Mouse (Mus musculus): Measurements from ENCODE around the gene Cysltr1. TPM values are rescaled to one million over a fixed set of nuclear protein-coding genes. Genes with fewer than 3 reads are reported as not detected.
A peak's percentile ranks its signal among the peaks of the same experiment; 100 is the strongest.

Cysltr1 gene
- polyA plus RNA-seq (2015; fragmentation: Nextera tagmentation; extraction: Ambion mirVana): 3.3 and 5.6 TPM in 2 replicates

GRCm38 (mm10) chrX:106603386-106603785, at the start of gene Cysltr1:
TSS of gene Cysltr1 (minus strand) at chrX:106603679.
- peak; percentile 63 for ATAC-seq
- Histone ChIP-seq H3K4me1 (ENCODE audit: control insufficient read depth, insufficient read depth, low read length) (no peaks in the 10 kb centered on the region), H3K4me2 (ENCODE audit: low read depth, low read length) (peak within 1 kb of the TSS; percentile 13), H3K9ac (ENCODE audit: low read depth, low read length) (no peak within 1 kb of the TSS), H3K36me3 (ENCODE audit: control insufficient read depth, insufficient read depth, low read length) (no peaks in the 10 kb centered on the region), H3K27ac (ENCODE audit: low read length) (peak within 1 kb of the TSS; percentile 31; the same call in 1 of the 2 replicates), H3K4me3 (ENCODE audit: low read length) (peak within 1 kb of the TSS; percentile 24), H3K9me3 (ENCODE audit: control insufficient read depth, low read length) (no peaks in the 10 kb centered on the region), H3K27me3 (replicated peaks; ENCODE audit: control insufficient read depth, insufficient read depth, low read length) (no peaks in the 10 kb centered on the region)
- 26% methylated on average over 6 of the region's 6 CpGs for WGBS

DNA sequence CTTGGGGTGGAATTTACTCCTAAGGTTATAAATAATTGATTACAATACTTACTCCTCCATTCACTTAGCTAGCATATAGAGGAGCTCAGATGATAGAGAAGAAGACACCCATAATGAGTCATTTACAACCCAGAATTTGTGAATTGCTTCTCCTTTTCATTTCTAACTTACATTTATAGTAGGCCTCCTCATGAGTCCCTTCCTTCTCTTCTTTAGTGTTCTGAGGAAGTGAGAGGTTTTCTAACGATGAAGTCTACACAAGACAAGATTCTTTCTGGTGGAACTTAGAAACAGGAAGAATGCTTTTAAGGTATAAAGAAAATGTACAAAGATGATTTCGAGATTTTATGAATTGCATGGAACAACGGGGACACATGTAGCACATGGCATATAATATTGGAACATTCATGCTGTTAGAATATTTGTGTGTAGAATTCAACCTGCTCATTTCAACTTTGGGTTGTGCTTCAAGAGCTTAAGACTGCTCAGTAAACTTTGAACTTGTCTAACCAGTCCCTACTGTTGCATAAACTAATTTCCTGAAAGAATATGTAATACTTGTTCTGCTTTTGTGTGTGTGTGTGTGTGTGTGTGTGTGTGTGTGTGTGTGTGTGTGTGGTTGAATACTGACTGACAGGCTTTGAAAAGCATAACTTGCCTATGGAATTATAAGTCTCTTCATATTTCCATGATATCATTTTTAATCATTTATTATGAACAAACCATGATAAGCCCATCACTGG, 31.5 kb upstream of the Cysltr1 start:
- H3K4me3 ChIP-seq (ENCODE audit: low read length): no peak overlapping the region
- no peaks in the 10 kb centered on the region for H3K27me3 ChIP-seq (replicated peaks; ENCODE audit: control insufficient read depth, insufficient read depth, low read length)
- no peak overlapping the region for H3K9ac ChIP-seq (ENCODE audit: low read depth, low read length)
- H3K4me2 ChIP-seq (ENCODE audit: low read depth, low read length): no peak overlapping the region
- WGBS: 80% methylated on average over 3 of the region's 3 CpGs
- no peaks in the 10 kb centered on the region for H3K36me3 ChIP-seq (ENCODE audit: control insufficient read depth, insufficient read depth, low read length)
- ATAC-seq: no peak
- no peaks in the 10 kb centered on the region for H3K4me1 ChIP-seq (ENCODE audit: control insufficient read depth, insufficient read depth, low read length)
- no peak overlapping the region for H3K27ac ChIP-seq (ENCODE audit: low read length)
- H3K9me3 ChIP-seq (ENCODE audit: control insufficient read depth, low read length): no peaks in the 10 kb centered on the region

DNA sequence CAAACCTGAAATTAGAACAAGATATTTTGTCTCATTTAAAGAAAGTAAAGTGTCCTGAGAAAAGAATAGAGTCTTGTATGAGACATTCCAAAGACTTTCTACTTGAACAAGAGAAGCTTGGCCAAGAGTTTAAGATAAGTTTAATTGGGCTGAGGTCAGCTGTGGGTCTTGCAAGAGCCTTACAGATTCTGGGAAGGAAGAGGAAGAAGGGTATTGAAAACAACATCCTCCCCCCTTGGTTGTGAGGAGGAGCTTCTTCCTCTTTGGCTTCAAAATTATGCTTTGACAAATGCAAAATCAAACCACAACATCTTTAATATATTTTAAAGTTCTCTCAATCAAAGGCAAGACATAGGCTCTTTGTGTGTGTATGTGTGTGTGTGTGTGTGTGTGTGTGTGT, 30.1 kb upstream of the Cysltr1 start:
- Histone ChIP-seq H3K27ac (ENCODE audit: low read length) (no peak overlapping the region), H3K9me3 (ENCODE audit: control insufficient read depth, low read length) (no peaks in the 10 kb centered on the region), H3K9ac (ENCODE audit: low read depth, low read length) (no peak overlapping the region), H3K4me2 (ENCODE audit: low read depth, low read length) (no peak overlapping the region), H3K27me3 (replicated peaks; ENCODE audit: control insufficient read depth, insufficient read depth, low read length) (no peaks in the 10 kb centered on the region), H3K4me3 (ENCODE audit: low read length) (no peak overlapping the region), H3K4me1 (ENCODE audit: control insufficient read depth, insufficient read depth, low read length) (no peaks in the 10 kb centered on the region), H3K36me3 (ENCODE audit: control insufficient read depth, insufficient read depth, low read length) (no peaks in the 10 kb centered on the region)
- ATAC-seq: no peak

- H3K4me3 ChIP-seq (ENCODE audit: low read length): no peak overlapping the region
- no peak for ATAC-seq
- no peaks in the 10 kb centered on the region for H3K27me3 ChIP-seq (replicated peaks; ENCODE audit: control insufficient read depth, insufficient read depth, low read length)
- H3K27ac ChIP-seq (ENCODE audit: low read length): no peak overlapping the region
- 75% methylated on average over 1 of the region's 1 CpGs for WGBS
- no peak overlapping the region for H3K9ac ChIP-seq (ENCODE audit: low read depth, low read length)
- no peaks in the 10 kb centered on the region for H3K4me1 ChIP-seq (ENCODE audit: control insufficient read depth, insufficient read depth, low read length)
- H3K36me3 ChIP-seq (ENCODE audit: control insufficient read depth, insufficient read depth, low read length): no peaks in the 10 kb centered on the region
- no peak overlapping the region for H3K4me2 ChIP-seq (ENCODE audit: low read depth, low read length)
- H3K9me3 ChIP-seq (ENCODE audit: control insufficient read depth, low read length): no peaks in the 10 kb centered on the region
Measured at GRCm38 (mm10) chrX:106628514-106628913, 25.0 kb upstream of the Cysltr1 start.

GRCm38 (mm10) chrX:106623667-106624066, 20.2 kb upstream of the Cysltr1 start:
- H3K36me3 ChIP-seq (ENCODE audit: control insufficient read depth, insufficient read depth, low read length): no peaks in the 10 kb centered on the region
- H3K9ac ChIP-seq (ENCODE audit: low read depth, low read length): no peak overlapping the region
- H3K4me2 ChIP-seq (ENCODE audit: low read depth, low read length): no peak overlapping the region
- no peak overlapping the region for H3K4me3 ChIP-seq (ENCODE audit: low read length)
- no peak overlapping the region for H3K27ac ChIP-seq (ENCODE audit: low read length)
- H3K9me3 ChIP-seq (ENCODE audit: control insufficient read depth, low read length): no peaks in the 10 kb centered on the region
- ATAC-seq: no peak
- H3K4me1 ChIP-seq (ENCODE audit: control insufficient read depth, insufficient read depth, low read length): no peaks in the 10 kb centered on the region
- no peaks in the 10 kb centered on the region for H3K27me3 ChIP-seq (replicated peaks; ENCODE audit: control insufficient read depth, insufficient read depth, low read length)
- WGBS: 40% methylated on average over 3 of the region's 3 CpGs

DNA sequence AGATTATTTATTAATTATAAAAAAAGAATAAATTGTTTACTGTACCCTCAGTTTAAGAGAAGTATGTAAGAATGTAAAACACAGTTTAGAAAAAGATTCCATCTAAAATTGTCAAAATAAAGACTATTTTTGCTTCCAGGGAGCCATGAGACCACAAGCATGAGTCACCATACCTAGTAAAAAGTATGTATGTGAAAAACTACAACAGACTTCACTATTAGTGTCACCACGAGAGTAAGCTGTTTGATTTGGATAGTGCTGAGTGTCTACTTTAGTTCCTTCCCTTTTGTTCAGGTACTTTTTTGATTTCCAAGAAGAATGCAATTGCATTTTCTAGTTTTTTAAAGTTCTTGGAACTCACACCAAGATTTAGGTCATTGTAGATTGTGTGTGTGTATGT, 19.0 kb upstream of the Cysltr1 start:
- ATAC-seq: no peak
- H3K27me3 ChIP-seq (replicated peaks; ENCODE audit: control insufficient read depth, insufficient read depth, low read length): no peaks in the 10 kb centered on the region
- no peak overlapping the region for H3K9ac ChIP-seq (ENCODE audit: low read depth, low read length)
- H3K36me3 ChIP-seq (ENCODE audit: control insufficient read depth, insufficient read depth, low read length): no peaks in the 10 kb centered on the region
- no peak overlapping the region for H3K27ac ChIP-seq (ENCODE audit: low read length)
- H3K4me3 ChIP-seq (ENCODE audit: low read length): no peak overlapping the region
- WGBS: 79% methylated on average over 1 of the region's 1 CpGs
- no peak overlapping the region for H3K4me2 ChIP-seq (ENCODE audit: low read depth, low read length)
- H3K4me1 ChIP-seq (ENCODE audit: control insufficient read depth, insufficient read depth, low read length): no peaks in the 10 kb centered on the region
- no peaks in the 10 kb centered on the region for H3K9me3 ChIP-seq (ENCODE audit: control insufficient read depth, low read length)

DNA sequence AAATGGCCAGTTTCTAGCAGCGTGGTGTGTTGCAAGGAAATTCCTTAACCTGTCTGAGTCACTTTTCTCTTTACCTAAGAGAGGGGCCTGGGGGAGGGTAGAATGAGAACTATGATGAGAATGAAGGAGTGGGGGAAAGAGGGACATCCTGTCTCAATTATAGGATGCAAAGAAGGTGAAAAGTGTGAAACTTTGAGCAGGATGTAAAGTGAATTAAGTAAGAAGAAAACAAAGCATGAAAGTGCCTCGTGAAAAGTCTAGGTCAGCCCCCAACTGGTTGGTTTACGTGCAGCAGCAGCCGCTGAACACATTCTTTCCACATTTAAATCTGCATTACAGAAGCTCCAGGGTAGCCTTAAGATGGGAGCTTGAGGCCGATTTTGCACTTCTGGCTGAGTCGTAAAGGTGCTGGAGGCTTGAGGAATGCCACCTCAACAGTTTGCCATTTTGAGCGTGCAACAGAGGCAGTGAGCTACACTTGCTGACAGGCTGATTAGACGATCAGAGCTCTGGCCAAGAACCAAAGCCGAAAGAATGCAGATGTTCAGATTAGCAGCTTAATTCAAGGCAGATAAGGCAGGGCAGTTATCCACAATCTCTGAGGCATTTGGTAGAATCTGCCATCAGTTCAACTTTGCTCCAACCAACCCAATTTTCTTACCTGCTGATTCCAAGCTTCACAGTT, 763 bp downstream of the Cysltr1 start:
- peak overlapping the region; percentile 31; the same call in 1 of the 2 replicates for H3K27ac ChIP-seq (ENCODE audit: low read length)
- peak overlapping the region; percentile 24 for H3K4me3 ChIP-seq (ENCODE audit: low read length)
- H3K4me1 ChIP-seq (ENCODE audit: control insufficient read depth, insufficient read depth, low read length): no peaks in the 10 kb centered on the region
- no peak for ATAC-seq
- no peaks in the 10 kb centered on the region for H3K9me3 ChIP-seq (ENCODE audit: control insufficient read depth, low read length)
- no peaks in the 10 kb centered on the region for H3K27me3 ChIP-seq (replicated peaks; ENCODE audit: control insufficient read depth, insufficient read depth, low read length)
- H3K4me2 ChIP-seq (ENCODE audit: low read depth, low read length): peak overlapping the region; percentile 13
- no peak overlapping the region for H3K9ac ChIP-seq (ENCODE audit: low read depth, low read length)
- WGBS: 17% methylated on average over 9 of the region's 9 CpGs
- H3K36me3 ChIP-seq (ENCODE audit: control insufficient read depth, insufficient read depth, low read length): no peaks in the 10 kb centered on the region

DNA sequence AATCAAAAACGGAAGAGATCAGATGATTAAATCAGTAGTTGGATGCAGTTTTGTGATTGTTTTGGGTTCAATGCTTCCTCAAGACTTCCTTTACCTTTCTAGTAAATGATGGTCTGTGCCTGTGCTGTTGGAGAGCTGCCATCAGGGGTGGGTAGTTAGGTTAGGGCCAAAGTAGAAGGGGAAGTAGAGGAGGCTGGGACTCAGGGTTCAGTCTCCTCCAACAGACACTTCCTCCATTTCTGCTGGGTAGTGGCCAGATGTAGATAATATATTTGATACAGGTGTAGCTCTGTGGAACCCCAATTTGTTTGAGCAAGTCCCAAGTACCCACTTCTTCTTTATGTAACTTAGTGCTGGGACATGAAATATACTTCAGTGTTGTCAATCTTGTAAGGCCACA, 7.6 kb downstream of the Cysltr1 start:
- whole genome bisulfite sequencing: 81% methylated on average over 1 of the region's 1 CpGs
- no peaks in the 10 kb centered on the region for H3K36me3 ChIP-seq (ENCODE audit: control insufficient read depth, insufficient read depth, low read length)
- no peaks in the 10 kb centered on the region for H3K4me1 ChIP-seq (ENCODE audit: control insufficient read depth, insufficient read depth, low read length)
- H3K4me3 ChIP-seq (ENCODE audit: low read length): no peak overlapping the region
- H3K9me3 ChIP-seq (ENCODE audit: control insufficient read depth, low read length): no peaks in the 10 kb centered on the region
- H3K9ac ChIP-seq (ENCODE audit: low read depth, low read length): no peak overlapping the region
- H3K27me3 ChIP-seq (replicated peaks; ENCODE audit: control insufficient read depth, insufficient read depth, low read length): no peaks in the 10 kb centered on the region
- no peak overlapping the region for H3K27ac ChIP-seq (ENCODE audit: low read length)
- H3K4me2 ChIP-seq (ENCODE audit: low read depth, low read length): no peak overlapping the region
- no peak for ATAC-seq

- no peaks in the 10 kb centered on the region for H3K36me3 ChIP-seq (ENCODE audit: control insufficient read depth, insufficient read depth, low read length)
- H3K4me3 ChIP-seq (ENCODE audit: low read length): no peak overlapping the region
- no peak for ATAC-seq
- no peaks in the 10 kb centered on the region for H3K27me3 ChIP-seq (replicated peaks; ENCODE audit: control insufficient read depth, insufficient read depth, low read length)
- no peaks in the 10 kb centered on the region for H3K4me1 ChIP-seq (ENCODE audit: control insufficient read depth, insufficient read depth, low read length)
- H3K9ac ChIP-seq (ENCODE audit: low read depth, low read length): no peak overlapping the region
- H3K4me2 ChIP-seq (ENCODE audit: low read depth, low read length): no peak overlapping the region
- no peaks in the 10 kb centered on the region for H3K9me3 ChIP-seq (ENCODE audit: control insufficient read depth, low read length)
- H3K27ac ChIP-seq (ENCODE audit: low read length): no peak overlapping the region
Measured at GRCm38 (mm10) chrX:106593914-106594313, 9.6 kb downstream of the Cysltr1 start.

Measured in intestine, embryonic 16.5 days (tissue).